Mouse (Mus musculus): ENCODE results near the gene Pabpc4.
A peak's percentile ranks its signal among the peaks of the same experiment; 100 is the strongest.
"Not testable (repeated sequence)": the region's sequence is repeated elsewhere in the genome, so short reads cannot be mapped to it uniquely, and the experiment has no call there.

Gene Pabpc4

DNA sequence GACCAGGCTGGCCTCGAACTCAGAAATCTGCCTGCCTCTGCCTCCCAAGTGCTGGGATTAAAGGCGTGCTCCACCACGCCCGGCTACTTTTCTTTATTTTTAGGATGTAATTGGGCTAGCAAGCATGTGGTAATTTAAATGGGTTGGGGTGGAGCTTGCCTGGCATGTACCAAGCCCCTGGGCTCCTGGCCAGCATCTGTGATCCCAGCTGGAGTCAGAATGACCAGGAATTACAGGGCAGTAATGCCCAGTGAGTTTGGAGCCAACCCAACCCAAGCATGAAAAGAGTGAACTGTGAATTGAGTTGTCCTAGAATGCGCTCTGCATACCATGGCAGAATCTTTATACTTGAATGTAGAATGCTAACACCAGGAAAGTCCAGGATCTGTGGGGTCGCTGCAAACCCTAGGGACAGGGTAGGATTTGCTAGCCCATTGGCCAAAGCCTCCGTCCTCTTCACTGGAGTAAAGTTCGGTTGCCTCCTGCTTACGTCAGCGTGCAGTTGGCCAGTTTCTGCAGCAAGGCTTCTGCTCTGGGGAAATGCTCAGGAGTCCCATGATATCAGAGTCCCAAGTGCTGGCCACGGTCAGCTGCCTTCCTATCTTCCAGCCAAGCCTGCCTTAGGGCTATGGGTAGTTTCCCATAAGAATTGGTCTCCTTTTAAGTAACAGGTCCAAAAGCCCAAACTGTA, 37.0 kb downstream of the Pabpc4 start:
- peak; percentile 79 to 82 for DNase-seq

DNA sequence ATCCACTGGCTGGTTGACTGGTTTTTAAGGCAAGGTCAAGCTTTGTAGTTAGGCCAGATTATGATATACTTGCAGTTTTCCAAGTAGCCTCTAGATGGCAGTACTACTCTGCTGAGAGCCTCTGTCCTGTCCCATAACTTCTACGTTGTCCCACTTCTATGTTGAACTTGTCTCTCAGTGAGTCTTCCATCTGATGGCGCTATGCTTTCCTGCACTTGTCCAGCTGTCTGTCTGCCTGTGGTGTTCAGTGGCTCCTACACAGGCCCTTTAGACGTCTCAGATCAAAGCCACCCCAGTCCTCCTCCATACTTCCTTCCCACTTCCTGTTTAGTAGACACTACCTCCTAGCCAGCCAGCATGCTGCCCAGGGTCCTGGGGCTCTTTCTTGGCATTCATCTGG, 43.6 kb downstream of the Pabpc4 start:
- peak; percentile 23 to 51 for DNase-seq

DNA sequence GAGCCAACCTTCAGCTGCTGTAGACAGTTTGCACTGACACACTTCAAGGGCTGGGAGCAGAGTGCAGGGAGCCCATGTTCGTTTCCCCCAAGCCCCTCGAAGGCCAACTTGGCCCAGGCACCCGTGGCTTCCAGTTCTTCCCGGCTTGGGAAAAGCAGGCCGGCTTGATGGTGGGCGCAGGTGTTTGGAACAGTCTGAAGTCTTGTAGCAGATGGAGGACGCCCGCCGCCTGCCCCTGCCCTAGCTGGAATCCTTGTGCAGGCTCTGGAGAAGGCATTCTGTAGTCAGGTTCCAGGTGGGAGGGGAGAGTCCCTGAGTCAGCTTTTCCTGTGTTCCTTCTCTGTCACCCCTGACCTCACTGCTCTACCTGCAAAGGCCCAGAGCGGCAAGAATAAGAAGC, 44.8 kb downstream of the Pabpc4 start:
- DNase-seq = no peak

DNA sequence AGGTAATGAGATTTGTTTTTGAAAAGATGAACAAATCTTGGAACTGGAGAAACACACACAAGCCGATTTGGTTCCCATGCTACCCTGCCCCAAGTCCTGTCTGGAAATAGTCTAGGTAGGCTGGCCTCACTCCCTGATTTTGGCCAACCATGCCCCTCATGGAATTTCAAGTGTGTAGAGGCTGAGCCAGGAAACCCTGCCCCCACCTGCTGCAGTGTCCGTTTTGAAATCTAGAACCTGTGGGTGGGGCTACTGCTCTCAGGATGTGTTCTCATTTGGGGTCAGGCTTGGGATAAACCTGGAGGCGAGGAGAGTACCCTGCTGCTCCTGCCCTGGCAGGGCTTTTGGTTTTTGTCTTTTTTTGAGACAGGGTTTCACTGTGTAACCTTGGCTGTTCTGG, 46.1 kb downstream of the Pabpc4 start:
- DNase-seq = no peak

DNA sequence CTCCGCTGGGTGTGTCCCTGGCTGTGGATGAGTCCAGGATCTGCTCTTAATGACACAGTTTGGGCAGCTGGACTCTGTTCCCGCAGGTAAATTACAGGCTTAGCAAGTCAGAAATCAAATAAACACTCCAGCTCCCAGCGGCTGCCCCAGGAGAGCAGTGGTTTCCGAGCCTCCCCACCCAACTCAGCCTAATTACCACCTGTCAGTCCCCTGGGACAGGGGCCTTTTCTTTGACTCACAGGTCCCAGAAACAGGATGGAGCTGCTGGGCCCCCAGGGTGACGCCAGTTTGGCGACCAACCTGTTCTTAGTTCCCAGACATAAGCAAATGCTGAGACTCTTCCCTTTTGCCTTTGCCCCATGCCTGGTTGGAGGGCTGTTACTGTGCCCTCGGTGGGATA, 49.7 kb downstream of the Pabpc4 start:
- DNase-seq = no peak

DNA sequence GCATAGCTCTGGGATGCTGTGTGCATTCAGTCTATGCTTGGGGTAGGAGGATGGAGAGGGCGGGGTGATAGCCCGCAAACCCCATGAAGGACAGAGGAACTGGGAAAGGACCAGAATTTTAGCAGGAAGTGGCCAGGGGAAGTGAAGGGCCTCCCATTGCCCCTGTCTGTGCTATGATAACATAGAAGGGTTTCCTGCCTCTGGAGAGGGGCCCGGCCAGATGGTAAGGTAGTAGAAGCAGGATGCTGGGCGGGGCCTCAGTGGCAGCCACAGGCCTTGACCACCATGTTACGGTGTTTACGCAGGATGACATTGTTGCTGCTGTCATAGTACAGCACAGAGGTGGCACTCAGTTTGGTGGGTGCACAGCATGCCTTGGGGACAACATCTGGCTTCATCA, 50.9 kb downstream of the Pabpc4 start:
- DNase-seq = no peak

DNA sequence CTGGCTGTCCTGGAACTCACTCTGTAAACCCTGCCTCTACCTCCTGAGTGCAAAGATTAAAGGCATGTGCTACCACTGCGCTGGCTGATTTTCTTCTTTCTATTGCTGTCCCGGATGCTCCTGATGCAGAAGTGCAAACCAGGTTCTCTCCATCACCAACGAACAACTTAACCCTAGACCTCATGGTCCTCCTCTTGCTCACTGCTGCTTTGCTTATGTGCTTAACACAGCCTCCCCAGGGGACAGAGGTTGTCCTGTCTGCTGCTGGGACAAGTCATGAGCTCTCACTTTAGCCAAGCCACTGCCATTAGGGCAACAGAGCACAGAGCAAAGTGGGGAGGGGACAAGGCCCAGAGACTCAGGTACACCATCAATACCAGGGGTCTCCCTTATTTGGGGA, 52.3 kb downstream of the Pabpc4 start:
- no peak for DNase-seq

DNA sequence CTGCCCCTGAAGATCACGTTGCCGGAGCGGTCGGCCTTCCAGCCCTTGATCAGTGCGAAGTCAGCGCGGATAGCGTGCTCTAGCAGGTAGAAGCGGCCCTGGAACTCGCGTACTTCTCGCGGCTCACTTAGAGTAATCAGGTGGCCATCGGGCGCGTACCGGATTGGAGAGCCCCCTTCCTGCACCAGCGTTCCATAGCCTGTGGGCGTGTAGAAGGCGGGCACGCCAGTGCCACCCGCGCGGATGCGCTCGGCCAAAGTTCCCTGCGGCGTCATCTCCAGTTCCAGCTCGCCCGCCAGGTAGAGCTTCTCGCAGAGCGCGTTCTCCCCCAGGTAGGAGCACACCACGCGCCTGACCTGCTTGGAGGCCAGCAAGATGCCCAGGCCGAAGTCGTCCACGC, 60.8 kb downstream of the Pabpc4 start:
- peak in 1 of 2 experiments; percentile 34 for DNase-seq

DNA sequence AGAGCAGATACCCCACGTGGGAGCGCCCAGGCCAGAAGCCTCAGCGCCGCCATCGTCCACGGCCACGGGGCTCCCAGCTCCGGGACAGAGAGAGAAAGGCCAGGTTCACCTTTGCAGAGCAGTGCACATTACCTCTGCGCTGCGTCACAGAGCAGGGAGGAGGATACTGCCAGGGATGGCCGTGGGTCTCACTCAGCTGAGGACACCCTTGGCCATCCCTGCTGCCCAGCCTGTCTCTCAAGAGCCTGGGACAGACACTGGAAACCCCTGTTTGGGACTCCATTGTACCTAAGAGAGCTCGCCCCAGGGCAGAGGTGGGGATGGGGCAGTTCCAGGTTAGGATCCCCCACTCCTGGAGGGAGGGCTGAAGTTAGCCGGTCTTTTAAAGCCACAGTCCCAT, 61.4 kb downstream of the Pabpc4 start, which contains the start of gene Oxct2a:
Gene Oxct2a (minus strand): TSS at position 101 of the 400 bp plus-strand sequence.
- DNase-seq = no peak

DNA sequence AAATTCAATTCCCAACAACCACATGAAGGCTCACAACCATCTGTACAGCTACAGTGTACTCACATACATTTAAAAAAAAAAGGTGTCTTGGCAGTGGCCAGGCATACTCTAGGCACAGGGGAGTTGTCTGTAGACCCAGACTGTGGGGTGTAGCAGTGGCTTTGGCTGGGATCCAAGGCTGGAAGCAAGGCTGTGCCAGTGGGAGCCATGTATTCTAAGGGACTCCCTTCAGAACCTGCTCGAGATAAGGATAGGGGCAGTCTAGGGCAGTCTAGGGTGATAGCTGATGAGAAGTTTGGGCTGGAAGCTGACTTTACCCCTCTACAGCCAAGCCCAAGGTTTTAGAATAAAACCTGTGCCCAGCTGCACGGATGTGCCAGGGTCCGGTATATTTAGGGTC, 63.9 kb downstream of the Pabpc4 start:
- no peak for DNase-seq

DNA sequence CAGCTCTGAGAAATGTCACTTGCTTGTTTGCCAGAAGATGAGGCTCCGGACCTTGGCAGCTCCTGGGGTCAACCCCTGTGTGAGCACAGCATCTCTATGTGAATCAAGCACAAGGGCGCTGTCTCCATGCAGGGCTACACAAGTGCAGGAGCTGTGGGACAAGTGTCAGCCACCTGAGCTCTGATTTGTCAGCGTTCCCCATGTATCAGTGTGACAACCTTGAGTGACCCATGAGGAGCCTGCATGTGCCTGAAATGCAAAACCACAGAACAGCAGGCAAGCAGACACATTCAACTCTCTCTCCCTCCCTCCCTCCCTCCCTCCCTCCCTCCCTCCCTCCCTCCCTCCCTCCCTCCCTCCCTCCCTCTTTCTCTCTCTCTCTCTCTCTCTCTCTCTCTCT, 65.5 kb downstream of the Pabpc4 start:
- DNase-seq = no peak

DNA sequence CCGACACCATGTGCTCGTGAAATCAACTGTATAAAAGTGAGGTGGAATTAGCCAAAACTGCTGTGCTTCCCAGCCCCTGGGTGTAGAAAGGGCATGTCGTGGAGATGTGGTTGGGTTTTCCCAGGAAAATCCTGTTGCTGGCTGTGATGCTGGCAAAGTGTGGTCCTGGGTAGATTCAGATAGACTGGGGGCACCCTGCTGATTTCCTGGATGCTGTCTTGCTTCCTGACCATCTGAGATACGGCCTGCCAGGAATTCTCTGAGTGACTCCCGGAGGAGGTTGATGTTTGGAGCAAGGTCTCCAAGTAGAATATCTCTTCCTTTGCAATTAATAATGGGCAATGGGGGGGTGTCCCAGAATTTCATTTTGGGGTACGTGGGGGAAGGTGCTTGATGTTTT, 66.8 kb downstream of the Pabpc4 start:
- no peak for DNase-seq

DNA sequence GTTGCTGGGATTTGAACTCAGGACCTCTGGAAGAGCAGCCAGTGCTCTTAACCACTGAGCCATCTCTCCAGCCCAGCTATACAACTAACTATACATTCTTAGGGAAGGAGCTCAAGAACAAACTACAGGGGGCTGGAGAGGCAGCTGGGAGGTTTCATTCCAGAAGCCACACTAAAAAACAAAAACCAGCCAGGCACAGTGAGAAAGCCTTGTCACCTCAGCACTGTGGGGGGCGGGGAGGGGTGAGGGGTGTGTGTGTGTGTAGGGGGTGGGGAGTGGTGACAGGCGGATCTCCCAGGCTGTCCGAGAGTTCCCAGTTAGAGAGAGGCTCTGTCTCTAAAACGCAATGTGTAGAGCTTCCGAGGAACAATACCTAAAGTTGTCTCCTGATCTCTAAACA, 69.2 kb downstream of the Pabpc4 start:
- DNase-seq = no peak

DNA sequence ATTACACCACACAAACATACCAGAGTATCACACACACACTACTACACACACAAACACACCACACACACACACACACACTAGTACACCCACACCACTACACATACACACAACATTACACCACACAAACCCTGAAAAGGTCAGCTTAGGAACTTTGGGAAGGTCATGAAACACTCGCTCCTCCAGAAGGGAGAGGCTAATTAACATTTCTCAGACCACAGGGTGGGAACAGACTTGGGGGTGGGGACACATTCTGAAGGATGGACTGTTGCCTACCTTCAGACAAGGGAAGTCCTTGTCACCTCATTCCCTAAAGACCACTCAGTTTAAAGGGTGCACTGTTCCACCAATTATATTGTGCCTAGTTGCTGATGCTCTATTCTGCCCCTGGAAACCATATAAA, 69.8 kb downstream of the Pabpc4 start:
- DNase-seq = not testable (repeated sequence)

DNA sequence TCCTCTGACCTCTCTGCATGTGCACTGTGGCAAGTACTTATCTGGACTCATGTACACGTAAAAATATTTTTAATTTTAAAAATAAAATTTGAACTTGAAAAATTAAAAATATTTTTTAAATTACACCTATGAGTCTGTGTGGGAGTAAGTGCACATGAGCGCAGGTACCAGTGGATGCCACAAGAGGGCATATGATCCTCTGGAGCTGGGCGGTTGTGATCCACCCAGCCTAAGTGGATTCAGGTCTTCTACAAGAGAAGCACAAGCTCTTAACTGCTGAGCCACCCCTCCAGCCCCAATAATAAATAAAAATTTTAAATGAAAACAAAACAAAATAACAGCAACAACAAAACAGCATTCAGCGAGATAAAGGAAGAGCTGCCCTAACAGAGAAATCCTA, 71.0 kb downstream of the Pabpc4 start:
- no peak for DNase-seq

DNA sequence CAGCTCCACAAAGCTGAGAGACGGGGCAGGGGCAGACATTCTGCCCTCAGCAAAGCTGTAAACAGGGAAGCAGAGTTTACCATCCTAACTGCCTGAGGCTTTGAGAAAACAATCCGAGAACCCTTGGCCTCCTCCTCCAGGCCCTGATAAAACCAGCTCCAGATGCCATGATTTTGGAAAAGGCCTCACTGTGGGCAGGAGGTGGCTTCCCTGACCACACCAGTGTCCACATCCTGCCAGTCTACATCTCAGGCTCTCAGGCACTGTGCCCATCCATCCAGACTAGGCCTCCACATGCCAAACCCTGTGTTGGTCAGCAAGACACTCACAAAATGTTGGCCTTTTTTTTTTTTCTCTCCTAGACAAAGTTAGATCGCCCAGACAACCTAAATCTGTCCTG, 72.0 kb downstream of the Pabpc4 start:
- DNase-seq = no peak

DNA sequence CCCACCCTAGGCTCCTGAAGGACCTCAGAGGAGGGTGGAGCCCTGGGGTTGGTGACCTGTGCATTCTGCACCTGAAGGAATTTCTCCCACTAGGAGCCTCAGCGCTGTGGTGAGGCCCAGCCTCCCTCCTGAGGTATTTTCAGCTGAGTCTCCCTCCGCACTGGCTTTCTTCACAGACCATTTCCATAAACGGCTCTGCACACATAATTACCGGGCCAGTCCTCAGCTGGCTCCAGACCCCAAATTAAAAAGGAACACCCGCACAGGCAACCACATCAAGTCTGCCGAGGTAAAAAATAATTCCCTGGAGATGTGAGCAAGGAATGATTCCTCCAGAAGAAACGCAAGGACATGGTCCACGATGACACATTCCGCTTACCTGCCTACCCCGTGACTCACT, 73.1 kb downstream of the Pabpc4 start:
- DNase-seq = not testable (repeated sequence)

DNA sequence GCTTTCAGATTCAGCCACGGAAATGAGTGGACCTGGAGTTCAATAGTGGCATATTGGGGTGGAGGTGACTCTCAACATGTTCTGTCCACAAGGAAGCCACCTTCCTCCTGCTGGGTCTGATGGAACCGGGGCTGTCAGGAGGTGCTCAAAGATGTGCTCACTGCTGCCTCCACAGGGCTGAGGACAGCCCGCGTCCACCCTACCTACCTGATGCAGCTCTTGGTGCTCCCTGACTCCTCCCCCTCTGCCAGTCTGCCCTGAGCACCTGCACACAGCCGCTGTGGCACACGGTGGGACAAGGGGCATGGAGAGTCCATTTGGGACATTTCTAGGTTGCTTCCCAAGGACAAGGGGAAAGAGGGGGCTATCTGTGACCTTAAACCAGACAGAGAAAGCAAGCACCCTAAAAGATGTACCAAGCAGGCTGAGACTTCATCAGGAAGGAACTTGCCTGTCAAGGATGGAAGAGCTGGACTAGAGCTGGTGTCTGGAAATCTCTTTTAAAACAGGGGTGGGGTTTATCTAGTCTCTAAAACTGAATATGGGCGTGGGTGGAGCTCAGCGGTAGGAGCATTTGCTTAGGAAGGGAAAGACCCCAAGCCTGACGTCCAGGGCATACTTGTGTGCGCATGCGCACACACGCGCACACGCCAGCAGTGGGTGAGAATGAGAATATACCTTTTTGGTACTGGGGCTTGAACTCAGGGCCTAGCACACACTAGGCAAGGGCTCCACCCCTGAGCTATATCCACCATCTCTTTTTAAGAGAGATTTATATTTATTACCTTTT, 73.8 kb downstream of the Pabpc4 start:
- DNase-seq = peak in 1 of 2 experiments; percentile 24

DNA sequence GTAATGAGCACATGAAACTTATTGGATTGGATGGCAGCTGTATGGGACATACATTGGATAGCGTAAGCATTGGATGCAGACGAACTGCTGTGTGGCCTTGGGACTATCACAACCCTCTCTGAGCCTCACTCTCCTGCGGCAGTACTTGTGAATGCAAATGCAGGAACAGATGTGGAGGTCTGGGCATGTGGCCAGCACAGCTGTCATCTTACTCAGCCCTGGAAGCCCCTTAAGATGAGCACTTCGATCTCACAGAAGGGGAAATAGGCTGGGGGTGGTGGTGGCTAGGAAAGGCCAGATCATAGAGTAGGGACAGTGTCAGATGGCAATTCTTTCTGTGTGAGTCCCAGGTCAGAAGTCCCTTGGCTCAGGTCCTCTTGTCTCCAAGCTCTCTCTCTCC, 75.5 kb downstream of the Pabpc4 start:
- no peak for DNase-seq

DNA sequence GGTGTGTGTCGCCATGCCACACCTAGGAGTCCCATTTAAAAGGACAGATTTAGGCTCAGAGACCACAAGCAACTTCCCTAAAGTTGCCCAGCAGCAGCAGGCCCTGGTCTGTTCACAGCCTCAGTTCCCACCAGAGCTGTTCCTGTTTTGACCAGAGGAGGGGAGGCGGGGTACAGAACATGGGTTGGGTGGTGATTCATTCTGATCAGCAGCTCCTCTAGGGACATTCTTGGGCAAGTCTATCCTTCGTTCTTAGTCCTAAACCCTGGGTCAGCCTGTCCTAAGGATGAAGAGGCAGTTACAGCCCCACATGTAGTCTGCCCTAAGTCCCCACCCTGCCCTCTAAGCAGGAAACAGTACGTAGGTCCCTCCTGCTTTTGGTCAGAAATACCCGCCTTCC, 78.1 kb downstream of the Pabpc4 start:
- no peak for DNase-seq

DNA sequence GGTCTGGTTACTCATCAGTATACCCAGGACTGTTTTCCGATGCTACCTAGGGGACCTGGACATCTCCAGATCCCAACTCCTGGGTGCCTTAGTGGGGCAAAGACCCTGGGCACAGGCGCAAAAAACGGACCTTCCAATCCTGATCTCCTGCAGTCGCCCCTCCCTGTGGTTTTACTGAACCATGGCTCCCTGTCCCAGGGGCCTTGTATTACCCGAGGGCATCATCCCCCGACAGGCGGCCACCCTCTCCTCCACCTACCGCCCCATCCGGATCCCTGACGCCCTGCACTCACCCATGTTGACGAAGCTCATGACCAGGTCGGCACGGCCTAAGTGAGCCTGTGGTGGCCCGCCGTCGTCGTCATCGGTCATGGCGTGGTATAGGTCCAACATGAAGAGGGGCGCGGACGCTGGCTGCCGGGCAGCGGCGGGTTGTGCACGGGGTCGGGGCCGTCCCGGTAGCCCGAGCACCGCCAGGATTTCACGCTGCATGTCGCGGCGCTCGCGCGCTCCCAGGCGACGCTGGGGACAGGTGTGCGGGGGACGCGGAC, 80.0 kb downstream of the Pabpc4 start:
- DNase-seq = no peak

DNA sequence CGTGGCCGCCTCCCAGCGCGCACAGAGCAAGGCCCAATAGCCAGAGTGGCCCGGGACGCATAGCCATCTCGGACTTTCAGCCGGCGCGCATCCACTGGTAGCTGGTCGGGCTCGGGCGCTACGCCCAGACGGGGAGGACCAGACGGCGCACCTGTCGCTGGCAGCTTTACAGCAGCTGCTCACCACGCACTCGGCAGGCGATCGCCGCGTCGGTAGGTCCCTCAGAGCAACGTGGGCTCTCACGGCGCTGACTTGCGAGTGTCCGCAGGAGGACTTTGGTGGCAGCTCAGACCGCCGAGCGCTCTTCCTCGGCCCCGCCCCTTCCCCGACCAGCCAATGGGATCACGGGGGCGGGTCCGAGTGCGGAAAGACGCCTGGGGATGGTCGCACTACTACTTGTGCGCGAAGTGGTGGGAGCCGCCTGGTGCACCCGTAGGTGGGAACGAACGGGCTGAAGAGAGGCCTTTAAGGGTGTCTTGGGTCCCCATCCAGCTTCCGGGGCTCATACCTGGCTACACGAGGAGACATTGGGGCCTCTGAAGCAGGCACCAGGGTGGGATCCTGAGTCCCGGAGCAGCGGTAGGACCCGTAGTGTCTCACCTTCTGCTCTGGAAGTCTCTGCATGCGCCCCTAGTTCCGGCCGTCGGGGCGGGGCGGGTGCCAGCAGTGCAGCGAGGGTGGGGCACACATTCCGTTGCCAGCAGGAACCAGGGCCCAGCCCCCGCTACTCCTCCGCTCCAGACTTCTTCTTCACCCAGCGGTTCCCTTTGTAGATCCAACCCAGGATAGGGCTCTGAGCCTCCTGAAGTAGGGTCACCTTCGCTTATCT, 80.7 kb downstream of the Pabpc4 start, which contains the start of gene Bmp8a:
Gene Bmp8a (minus strand): TSS at position 611 of the 829 bp plus-strand sequence.
- peak; percentile 62 to 86 for DNase-seq

DNA sequence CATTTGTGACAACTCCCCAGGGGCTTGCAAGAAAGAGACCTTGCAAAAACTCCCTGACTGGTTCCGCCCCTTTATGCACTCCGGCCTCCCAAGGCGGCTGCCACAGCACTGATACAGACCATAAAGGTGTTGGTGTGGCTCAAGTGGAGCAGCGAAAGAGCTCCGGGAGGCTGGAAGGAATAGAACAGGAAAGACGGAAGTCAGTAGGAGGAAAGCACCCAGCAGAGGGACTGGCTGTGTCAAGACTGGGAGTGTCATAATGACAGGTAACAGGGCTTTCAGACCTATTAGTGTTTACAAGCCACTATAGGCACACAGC, 81.3 kb downstream of the Pabpc4 start:
- no peak for DNase-seq

Data from kidney, postnatal 36 days (tissue).